Mouse (Mus musculus) bone marrow, adult 2 months (tissue): ENCODE data around the gene Gnb1.

Experiments used
- CTCF ChIP-seq: fragments of 200-500 bp; IDR thresholded peaks from 2 replicates; pipeline ENCODE4 v1.5.1; 2011; ENCODE audit warnings: low read length, control low read depth; ENCODE audit not compliant: control insufficient read depth, insufficient read depth
- POLR2A ChIP-seq: fragments of 200-500 bp; IDR thresholded peaks from 2 replicates; pipeline ENCODE4 v1.6.1; 2011; ENCODE audit warnings: low read depth, mild to moderate bottlenecking, control low read depth, low read length, borderline replicate concordance; ENCODE audit not compliant: control insufficient read depth

- no peak for TF ChIP-seq CTCF
- no peak for TF ChIP-seq POLR2A
Observed at GRCm38 (mm10) chr4:155510981-155511380, 19.8 kb downstream of the Gnb1 start.
